Mouse (Mus musculus) large intestine, adult 2 months (tissue): ENCODE measurements around the gene Nr4a2. TPM values are rescaled to one million over a fixed set of nuclear protein-coding genes. Genes with fewer than 3 reads are reported as not detected.

Experiments used
- DNase-seq: peaks from one replicate; pipeline ENCODE4 v3.0.0-alpha.2; 2012; ENCODE audit warnings: low read depth, low spot score
- WGBS: fragments of 180-500 bp; shearing (Covaris S2); methylation state at CpG from one replicate; pipeline ENCODE4 v1.1.7; 2018; 5-methylcytosine and 5-hydroxymethylcytosine counted together
- polyA plus RNA-seq: library from polyadenylated mRNA; depleted of rRNA; stranded (reverse); fragments of >200 nt; gene quantifications from 2 replicates; pipeline ENCODE4 v1.2.3, GENCODE M21; 2012

Gene Nr4a2
- polyA plus RNA-seq, 1 experiment, result 1.3 TPM

GRCm38 (mm10) chr2:57113431-57113830 is 10.4 kb downstream of the Nr4a2 start:
- 86% methylated on average over 5 of the region's 5 CpGs for WGBS
- DNase-seq, result no peak

GRCm38 (mm10) chr2:57112949-57113348 is 10.9 kb downstream of the Nr4a2 start:
- WGBS, result 89% methylated on average over 6 of the region's 6 CpGs
- DNase-seq, result no peak

GRCm38 (mm10) chr2:57111791-57112538 is 11.8 kb downstream of the Nr4a2 start:
- 69% methylated on average over 38 of the region's 38 CpGs for WGBS
- DNase-seq, result no peak

- 68% methylated on average over 39 of the region's 39 CpGs for WGBS
- no peak for DNase-seq
Measured at GRCm38 (mm10) chr2:57111011-57111790, 12.6 kb downstream of the Nr4a2 start.

GRCm38 (mm10) chr2:57110401-57110800 is 13.4 kb downstream of the Nr4a2 start:
- 83% methylated on average over 16 of the region's 16 CpGs for WGBS

GRCm38 (mm10) chr2:57109926-57110325 is 13.9 kb downstream of the Nr4a2 start:
- DNase-seq, result no peak
- WGBS, result 64% methylated on average over 14 of the region's 14 CpGs

More at GRCm38 (mm10) chr2:57110401-57110800, 13.4 kb downstream of the Nr4a2 start:
- no peak for DNase-seq

- 73% methylated on average over 11 of the region's 11 CpGs for WGBS
- DNase-seq, result no peak
Measured at GRCm38 (mm10) chr2:57109301-57109700, 14.5 kb downstream of the Nr4a2 start.

GRCm38 (mm10) chr2:57108349-57108930 is 15.4 kb downstream of the Nr4a2 start:
- no peak for DNase-seq
- WGBS, result 76% methylated on average over 7 of the region's 7 CpGs

- WGBS, result 60% methylated on average over 7 of the region's 7 CpGs
- no peak for DNase-seq
Measured at GRCm38 (mm10) chr2:57105401-57105800, 18.4 kb downstream of the Nr4a2 start.

- DNase-seq, result no peak
- WGBS, result 28% methylated on average over 8 of the region's 8 CpGs
Measured at GRCm38 (mm10) chr2:57104731-57105130, 19.1 kb downstream of the Nr4a2 start.

GRCm38 (mm10) chr2:57103845-57104660 is 19.8 kb downstream of the Nr4a2 start:
- 8% methylated on average over 26 of the region's 26 CpGs for WGBS
- DNase-seq, result no peak

- no peak for DNase-seq
- 4% methylated on average over 37 of the region's 37 CpGs for WGBS
Measured at GRCm38 (mm10) chr2:57102856-57103844, 20.7 kb downstream of the Nr4a2 start.

GRCm38 (mm10) chr2:57102091-57102855 is 21.5 kb downstream of the Nr4a2 start:
- WGBS, result 2% methylated on average over 45 of the region's 51 CpGs
- DNase-seq, result no peak

- 74% methylated on average over 3 of the region's 3 CpGs for WGBS
Measured at GRCm38 (mm10) chr2:57100241-57100640, 23.6 kb downstream of the Nr4a2 start.

GRCm38 (mm10) chr2:57072452-57072851 is 51.4 kb downstream of the Nr4a2 start:
- WGBS, result 82% methylated on average over 9 of the region's 9 CpGs
- no peak for DNase-seq

More at GRCm38 (mm10) chr2:57100241-57100640, 23.6 kb downstream of the Nr4a2 start:
- no peak for DNase-seq

GRCm38 (mm10) chr2:57063480-57063879 is 60.3 kb downstream of the Nr4a2 start:
- WGBS, result 56% methylated on average over 1 of the region's 1 CpGs
- no peak for DNase-seq
